Mouse (Mus musculus): Measurements from ENCODE around the gene Ptpn13. TPM values are rescaled to one million over a fixed set of nuclear protein-coding genes. Genes with fewer than 3 reads are reported as not detected.

The Ptpn13 gene
- polyA plus RNA-seq, 1 experiment from 2014 or later: 3.2 TPM

DNA sequence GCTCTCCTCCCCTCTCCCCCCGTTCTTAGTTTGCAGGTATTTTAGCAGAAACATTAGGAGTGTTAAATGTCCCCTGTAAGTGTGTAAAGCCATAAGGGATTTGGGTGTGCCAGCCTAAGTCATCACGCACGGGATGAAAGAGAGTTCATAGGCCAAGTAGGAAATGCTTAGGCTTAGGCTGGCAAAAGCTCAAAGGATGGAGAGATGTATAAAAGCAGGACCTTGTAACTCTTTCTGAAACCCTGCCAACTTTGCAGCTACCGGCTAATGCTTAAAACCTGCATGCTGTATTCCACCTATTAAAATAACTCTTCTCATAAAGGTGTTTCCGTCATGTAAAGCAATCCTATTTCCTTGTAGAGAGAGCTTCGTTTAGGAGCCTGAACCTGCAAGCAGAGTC lies 115.6 kb downstream of the Ptpn13 start:
- H3K27ac ChIP-seq (ENCODE audit: low read length): no peak overlapping the region
- H3K27me3 ChIP-seq (replicated peaks; ENCODE audit: control insufficient read depth, insufficient read depth, low read length): no peaks in the 10 kb centered on the region
- no peak overlapping the region for H3K9ac ChIP-seq (ENCODE audit: low read depth, low read length)
- H3K4me2 ChIP-seq (ENCODE audit: low read depth, low read length): no peak overlapping the region
- H3K36me3 ChIP-seq (ENCODE audit: control insufficient read depth, insufficient read depth, low read length): no peaks in the 10 kb centered on the region
- ATAC-seq: no peak
- 81% methylated on average over 6 of the region's 6 CpGs for WGBS
- no peaks in the 10 kb centered on the region for H3K9me3 ChIP-seq (ENCODE audit: control insufficient read depth, low read length)
- H3K4me1 ChIP-seq (ENCODE audit: control insufficient read depth, insufficient read depth, low read length): no peaks in the 10 kb centered on the region
- no peak overlapping the region for H3K4me3 ChIP-seq (ENCODE audit: low read length)

DNA sequence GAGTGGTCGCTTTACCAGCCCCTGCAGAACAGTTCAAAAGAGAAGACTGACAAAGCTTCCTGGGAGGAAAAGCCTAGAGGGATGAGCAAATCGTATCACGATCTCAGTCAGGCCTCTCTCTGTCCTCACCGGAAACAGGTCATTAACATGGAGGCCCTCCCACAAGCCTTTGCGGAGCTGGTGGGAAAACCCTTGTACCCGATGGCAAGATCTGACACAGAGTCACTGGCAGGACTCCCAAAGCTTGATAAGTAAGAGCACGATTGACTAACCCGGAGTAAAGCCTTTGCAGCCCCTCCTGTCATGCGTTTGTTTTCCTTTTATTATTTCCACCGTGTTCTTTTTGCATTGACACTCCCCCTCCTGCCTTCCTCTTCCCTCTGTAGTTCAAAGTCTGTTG lies 116.1 kb downstream of the Ptpn13 start:
- H3K27ac ChIP-seq (ENCODE audit: low read length): no peak overlapping the region
- H3K4me2 ChIP-seq (ENCODE audit: low read depth, low read length): no peak overlapping the region
- H3K36me3 ChIP-seq (ENCODE audit: control insufficient read depth, insufficient read depth, low read length): no peaks in the 10 kb centered on the region
- no peak for ATAC-seq
- H3K9me3 ChIP-seq (ENCODE audit: control insufficient read depth, low read length): no peaks in the 10 kb centered on the region
- H3K9ac ChIP-seq (ENCODE audit: low read depth, low read length): no peak overlapping the region
- H3K4me3 ChIP-seq (ENCODE audit: low read length): no peak overlapping the region
- no peaks in the 10 kb centered on the region for H3K27me3 ChIP-seq (replicated peaks; ENCODE audit: control insufficient read depth, insufficient read depth, low read length)
- H3K4me1 ChIP-seq (ENCODE audit: control insufficient read depth, insufficient read depth, low read length): no peaks in the 10 kb centered on the region
- WGBS: 80% methylated on average over 10 of the region's 10 CpGs

DNA sequence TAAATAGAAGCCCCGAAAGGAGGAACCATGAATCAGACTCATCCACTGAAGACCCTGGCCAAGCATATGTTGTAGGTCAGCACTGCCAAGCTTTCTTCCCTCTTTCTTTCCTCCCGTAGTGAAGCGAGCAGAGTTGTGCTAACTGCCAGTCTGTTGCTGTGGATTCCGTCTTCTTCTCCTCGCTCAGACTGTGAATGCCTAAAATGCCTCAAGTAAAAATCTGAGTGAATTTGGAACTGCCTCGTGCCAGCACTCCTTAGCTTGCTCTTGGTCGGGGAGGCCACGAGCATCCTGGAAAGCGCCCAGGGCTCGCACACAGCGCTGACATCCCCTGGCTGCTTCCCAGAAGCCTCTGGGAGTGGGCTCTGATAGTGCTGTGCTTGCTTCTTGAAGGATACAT lies 116.5 kb downstream of the Ptpn13 start:
- 85% methylated on average over 11 of the region's 11 CpGs for WGBS
- Histone ChIP-seq H3K4me2 (ENCODE audit: low read depth, low read length) (no peak overlapping the region), H3K4me1 (ENCODE audit: control insufficient read depth, insufficient read depth, low read length) (no peaks in the 10 kb centered on the region), H3K9me3 (ENCODE audit: control insufficient read depth, low read length) (no peaks in the 10 kb centered on the region), H3K27me3 (replicated peaks; ENCODE audit: control insufficient read depth, insufficient read depth, low read length) (no peaks in the 10 kb centered on the region), H3K27ac (ENCODE audit: low read length) (no peak overlapping the region), H3K4me3 (ENCODE audit: low read length) (no peak overlapping the region), H3K36me3 (ENCODE audit: control insufficient read depth, insufficient read depth, low read length) (no peaks in the 10 kb centered on the region), H3K9ac (ENCODE audit: low read depth, low read length) (no peak overlapping the region)
- ATAC-seq: no peak

DNA sequence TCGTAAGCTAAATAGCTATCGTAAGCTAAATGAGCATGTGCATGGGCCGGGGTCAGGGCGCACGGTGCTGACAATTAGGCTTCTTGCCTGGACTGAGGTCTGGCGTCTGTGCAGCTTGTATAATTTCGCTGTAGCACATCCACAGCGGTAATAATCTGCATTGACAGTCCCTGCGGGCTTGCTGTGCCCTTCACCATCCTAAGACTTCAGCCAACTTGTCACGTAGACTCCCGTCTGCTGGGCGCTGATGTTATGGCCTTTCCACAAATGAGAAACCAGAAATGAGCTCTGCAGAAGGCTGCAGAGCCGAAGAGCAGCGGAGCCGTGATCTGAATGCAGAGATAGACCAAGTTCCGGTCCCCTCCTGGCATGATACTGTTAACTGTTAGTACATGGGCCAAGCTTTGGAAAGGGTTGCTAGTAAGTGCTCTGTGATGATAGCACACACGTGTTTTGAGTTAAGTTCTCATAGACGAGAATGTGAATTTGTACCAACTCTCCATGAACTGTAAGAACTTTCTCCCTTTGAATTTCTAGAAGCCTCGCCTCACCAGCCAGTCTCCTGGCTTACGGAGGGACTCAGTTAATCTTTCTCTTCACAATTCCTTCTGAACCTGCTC lies 120.5 kb downstream of the Ptpn13 start:
- H3K27ac ChIP-seq (ENCODE audit: low read length): no peak overlapping the region
- H3K9ac ChIP-seq (ENCODE audit: low read depth, low read length): no peak overlapping the region
- H3K36me3 ChIP-seq (ENCODE audit: control insufficient read depth, insufficient read depth, low read length): no peaks in the 10 kb centered on the region
- WGBS: 91% methylated on average over 20 of the region's 20 CpGs
- no peak overlapping the region for H3K4me3 ChIP-seq (ENCODE audit: low read length)
- H3K4me1 ChIP-seq (ENCODE audit: control insufficient read depth, insufficient read depth, low read length): no peaks in the 10 kb centered on the region
- H3K27me3 ChIP-seq (replicated peaks; ENCODE audit: control insufficient read depth, insufficient read depth, low read length): no peaks in the 10 kb centered on the region
- ATAC-seq: no peak
- H3K9me3 ChIP-seq (ENCODE audit: control insufficient read depth, low read length): no peaks in the 10 kb centered on the region
- H3K4me2 ChIP-seq (ENCODE audit: low read depth, low read length): no peak overlapping the region

DNA sequence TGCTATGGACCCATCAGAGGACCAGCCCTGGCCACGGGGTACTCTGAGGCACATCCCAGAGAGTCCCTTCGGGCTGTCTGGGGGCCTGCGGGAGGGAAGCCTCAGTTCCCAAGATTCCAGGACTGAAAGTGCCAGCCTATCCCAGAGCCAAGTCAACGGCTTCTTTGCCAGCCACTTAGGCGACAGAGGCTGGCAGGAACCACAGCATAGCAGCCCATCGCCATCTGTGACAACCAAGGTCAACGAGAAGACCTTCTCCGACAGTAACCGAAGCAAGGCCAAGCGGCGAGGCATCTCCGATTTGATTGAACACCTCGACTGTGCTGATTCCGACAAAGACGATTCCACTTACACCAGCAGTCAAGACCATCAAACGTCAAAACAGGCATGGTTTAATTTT lies 129.8 kb downstream of the Ptpn13 start:
- WGBS: 93% methylated on average over 16 of the region's 16 CpGs
- H3K9me3 ChIP-seq (ENCODE audit: control insufficient read depth, low read length): no peaks in the 10 kb centered on the region
- no peak overlapping the region for H3K4me2 ChIP-seq (ENCODE audit: low read depth, low read length)
- H3K4me3 ChIP-seq (ENCODE audit: low read length): no peak overlapping the region
- H3K4me1 ChIP-seq (ENCODE audit: control insufficient read depth, insufficient read depth, low read length): no peaks in the 10 kb centered on the region
- H3K9ac ChIP-seq (ENCODE audit: low read depth, low read length): no peak overlapping the region
- no peak for ATAC-seq
- H3K36me3 ChIP-seq (ENCODE audit: control insufficient read depth, insufficient read depth, low read length): no peaks in the 10 kb centered on the region
- H3K27ac ChIP-seq (ENCODE audit: low read length): no peak overlapping the region
- H3K27me3 ChIP-seq (replicated peaks; ENCODE audit: control insufficient read depth, insufficient read depth, low read length): no peaks in the 10 kb centered on the region

DNA sequence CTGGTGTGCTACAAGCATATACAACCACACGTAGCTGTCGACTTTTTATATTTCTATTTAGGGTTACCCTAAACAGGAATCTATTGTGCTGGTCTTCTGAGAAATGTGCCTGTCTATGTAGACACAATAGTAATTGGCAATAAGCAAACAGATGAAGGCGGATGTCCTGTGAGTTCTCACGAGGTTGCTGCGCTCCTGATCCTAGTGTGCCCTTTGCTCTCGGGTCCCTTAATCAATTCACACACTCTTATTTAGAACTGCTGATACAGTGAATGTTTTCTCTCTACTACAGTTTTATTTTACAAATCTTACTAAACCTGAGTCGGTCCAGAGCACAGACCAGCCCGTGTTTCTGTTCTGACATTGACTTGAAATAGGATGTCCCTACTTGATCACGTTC lies 135.6 kb downstream of the Ptpn13 start:
- H3K36me3 ChIP-seq (ENCODE audit: control insufficient read depth, insufficient read depth, low read length): no peaks in the 10 kb centered on the region
- no peak overlapping the region for H3K4me2 ChIP-seq (ENCODE audit: low read depth, low read length)
- H3K9ac ChIP-seq (ENCODE audit: low read depth, low read length): no peak overlapping the region
- no peak overlapping the region for H3K27ac ChIP-seq (ENCODE audit: low read length)
- H3K9me3 ChIP-seq (ENCODE audit: control insufficient read depth, low read length): no peaks in the 10 kb centered on the region
- 91% methylated on average over 9 of the region's 9 CpGs for WGBS
- H3K4me1 ChIP-seq (ENCODE audit: control insufficient read depth, insufficient read depth, low read length): no peaks in the 10 kb centered on the region
- ATAC-seq: no peak
- H3K27me3 ChIP-seq (replicated peaks; ENCODE audit: control insufficient read depth, insufficient read depth, low read length): no peaks in the 10 kb centered on the region
- no peak overlapping the region for H3K4me3 ChIP-seq (ENCODE audit: low read length)

DNA sequence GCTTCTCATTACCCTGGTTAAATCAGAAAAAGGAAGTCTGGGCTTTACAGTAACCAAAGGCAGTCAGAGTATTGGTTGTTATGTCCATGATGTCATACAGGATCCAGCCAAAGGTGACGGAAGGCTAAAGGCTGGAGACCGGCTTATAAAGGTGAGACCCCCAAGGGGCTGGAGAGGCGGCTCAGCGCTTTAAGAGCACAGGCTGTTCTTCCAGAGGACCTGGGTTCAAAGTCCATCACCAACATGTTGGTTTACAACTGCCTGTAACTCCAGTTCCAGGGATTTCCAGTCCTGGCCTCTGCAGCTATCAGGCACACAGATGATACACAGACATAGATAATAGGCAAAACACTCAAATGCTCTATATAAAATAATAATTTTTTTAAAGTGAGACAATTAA lies 143.0 kb downstream of the Ptpn13 start:
- 76% methylated on average over 4 of the region's 4 CpGs for WGBS
- Histone ChIP-seq H3K4me1 (ENCODE audit: control insufficient read depth, insufficient read depth, low read length) (no peaks in the 10 kb centered on the region), H3K36me3 (ENCODE audit: control insufficient read depth, insufficient read depth, low read length) (no peaks in the 10 kb centered on the region), H3K4me3 (ENCODE audit: low read length) (no peak overlapping the region), H3K4me2 (ENCODE audit: low read depth, low read length) (no peak overlapping the region), H3K9me3 (ENCODE audit: control insufficient read depth, low read length) (no peaks in the 10 kb centered on the region), H3K9ac (ENCODE audit: low read depth, low read length) (no peak overlapping the region), H3K27me3 (replicated peaks; ENCODE audit: control insufficient read depth, insufficient read depth, low read length) (no peaks in the 10 kb centered on the region), H3K27ac (ENCODE audit: low read length) (no peak overlapping the region)
- peak; percentile 74; the same call in 1 of the 2 replicates for ATAC-seq

DNA sequence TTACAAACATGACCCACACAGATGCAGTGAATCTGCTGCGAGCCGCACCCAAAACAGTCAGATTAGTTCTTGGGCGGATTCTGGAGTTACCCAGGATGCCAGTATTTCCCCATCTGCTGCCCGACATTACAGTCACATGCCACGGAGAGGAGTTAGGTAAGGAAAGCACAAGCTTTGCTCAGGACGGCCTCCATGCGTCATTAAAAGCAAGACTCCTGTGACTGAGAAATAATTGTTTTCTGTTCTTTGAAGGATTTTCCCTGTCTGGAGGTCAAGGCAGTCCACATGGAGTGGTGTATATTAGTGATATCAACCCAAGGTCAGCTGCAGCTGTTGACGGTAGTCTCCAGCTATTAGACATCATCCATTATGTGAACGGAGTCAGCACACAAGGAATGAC lies 144.5 kb downstream of the Ptpn13 start:
- Histone ChIP-seq H3K27me3 (replicated peaks; ENCODE audit: control insufficient read depth, insufficient read depth, low read length) (no peaks in the 10 kb centered on the region), H3K36me3 (ENCODE audit: control insufficient read depth, insufficient read depth, low read length) (no peaks in the 10 kb centered on the region), H3K4me2 (ENCODE audit: low read depth, low read length) (no peak overlapping the region), H3K4me3 (ENCODE audit: low read length) (no peak overlapping the region), H3K27ac (ENCODE audit: low read length) (no peak overlapping the region), H3K9me3 (ENCODE audit: control insufficient read depth, low read length) (no peaks in the 10 kb centered on the region), H3K9ac (ENCODE audit: low read depth, low read length) (no peak overlapping the region), H3K4me1 (ENCODE audit: control insufficient read depth, insufficient read depth, low read length) (no peaks in the 10 kb centered on the region)
- WGBS: 87% methylated on average over 9 of the region's 9 CpGs
- no peak for ATAC-seq

DNA sequence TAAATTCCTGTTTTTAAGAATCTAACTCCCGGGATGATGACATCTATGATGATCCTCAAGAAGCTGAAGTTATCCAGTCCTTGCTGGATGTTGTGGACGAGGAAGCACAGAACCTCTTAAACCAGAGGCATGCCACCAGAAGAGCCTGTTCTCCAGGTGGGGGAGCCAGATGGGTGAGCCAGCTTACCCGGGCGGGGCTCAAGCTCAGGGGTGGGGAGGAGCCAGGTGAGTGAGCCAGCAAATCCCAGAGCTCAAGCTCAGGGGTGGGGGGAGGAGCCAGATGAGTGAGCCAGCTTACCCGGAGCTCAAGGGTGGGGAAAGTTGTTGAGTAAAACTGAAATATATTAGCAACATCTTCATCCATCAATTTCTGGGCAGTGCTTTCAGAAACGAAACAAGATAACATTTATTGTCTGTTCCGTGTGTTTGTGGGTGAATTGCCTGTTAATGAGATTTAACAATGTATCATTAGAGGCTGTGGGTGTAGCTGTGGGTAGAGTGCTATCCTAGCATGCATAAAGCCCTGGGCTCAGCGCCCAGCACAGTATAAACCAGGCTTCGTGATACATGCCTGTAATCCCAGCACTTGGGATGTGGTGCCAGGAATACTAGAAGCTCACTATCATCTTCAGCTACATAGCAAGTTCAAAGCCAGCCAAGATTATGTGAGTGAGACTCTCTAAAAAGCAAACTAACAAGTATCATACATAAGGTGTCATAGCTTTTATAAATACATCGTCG lies 154.9 kb downstream of the Ptpn13 start:
- no peaks in the 10 kb centered on the region for H3K27me3 ChIP-seq (replicated peaks; ENCODE audit: control insufficient read depth, insufficient read depth, low read length)
- H3K9me3 ChIP-seq (ENCODE audit: control insufficient read depth, low read length): no peaks in the 10 kb centered on the region
- H3K4me2 ChIP-seq (ENCODE audit: low read depth, low read length): no peak overlapping the region
- ATAC-seq: peak; percentile 59
- H3K36me3 ChIP-seq (ENCODE audit: control insufficient read depth, insufficient read depth, low read length): no peaks in the 10 kb centered on the region
- no peaks in the 10 kb centered on the region for H3K4me1 ChIP-seq (ENCODE audit: control insufficient read depth, insufficient read depth, low read length)
- H3K9ac ChIP-seq (ENCODE audit: low read depth, low read length): no peak overlapping the region
- 65% methylated on average over 11 of the region's 11 CpGs for WGBS
- H3K27ac ChIP-seq (ENCODE audit: low read length): no peak overlapping the region
- no peak overlapping the region for H3K4me3 ChIP-seq (ENCODE audit: low read length)

DNA sequence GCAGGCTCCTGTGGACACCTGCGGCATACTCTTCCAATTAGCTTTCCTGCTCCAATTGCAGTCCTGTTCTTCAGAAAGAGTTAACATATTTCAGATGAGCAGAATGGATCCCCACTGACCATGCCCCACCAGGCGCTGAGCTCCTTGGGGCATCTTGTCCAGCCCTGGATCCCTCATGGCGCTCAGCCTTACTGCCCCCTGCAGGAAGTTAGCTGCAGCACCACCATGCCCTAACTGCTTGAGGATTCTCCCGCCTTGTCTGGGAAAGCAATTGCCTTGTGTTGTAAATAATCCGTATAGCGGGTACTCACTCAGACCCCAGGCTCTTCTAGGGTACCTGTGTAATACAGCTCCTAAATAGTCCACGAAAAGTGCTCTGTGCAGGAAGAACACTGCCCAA lies 162.2 kb downstream of the Ptpn13 start:
- H3K36me3 ChIP-seq (ENCODE audit: control insufficient read depth, insufficient read depth, low read length): no peaks in the 10 kb centered on the region
- no peaks in the 10 kb centered on the region for H3K9me3 ChIP-seq (ENCODE audit: control insufficient read depth, low read length)
- H3K4me3 ChIP-seq (ENCODE audit: low read length): no peak overlapping the region
- ATAC-seq: no peak
- no peak overlapping the region for H3K4me2 ChIP-seq (ENCODE audit: low read depth, low read length)
- H3K27me3 ChIP-seq (replicated peaks; ENCODE audit: control insufficient read depth, insufficient read depth, low read length): no peaks in the 10 kb centered on the region
- no peak overlapping the region for H3K27ac ChIP-seq (ENCODE audit: low read length)
- no peaks in the 10 kb centered on the region for H3K4me1 ChIP-seq (ENCODE audit: control insufficient read depth, insufficient read depth, low read length)
- whole genome bisulfite sequencing: 74% methylated on average over 7 of the region's 7 CpGs
- no peak overlapping the region for H3K9ac ChIP-seq (ENCODE audit: low read depth, low read length)
